Mouse (Mus musculus) ES-E14 (cell line): ENCODE results near the gene Tex14. TPM values are rescaled to one million over a fixed set of nuclear protein-coding genes. Genes with fewer than 3 reads are reported as not detected.
"Not testable (repeated sequence)": the region's sequence is repeated elsewhere in the genome, so short reads cannot be mapped to it uniquely, and the experiment has no call there.

Experiments used
- DNase-seq: peaks from one replicate; pipeline ENCODE4 v3.0.0-alpha.2; 2013; ENCODE audit warnings: low read depth, low spot score
- H3K27ac ChIP-seq: 2 replicates; pipeline ENCODE4 v1.5.1; 2012; ENCODE audit warnings: low read depth, mild to moderate bottlenecking, low read length, moderate library complexity, mixed read lengths; ENCODE audit not compliant: poor library complexity, insufficient read depth, severe bottlenecking
- H3K36me3 ChIP-seq: 2 replicates; pipeline ENCODE4 v1.6.1; 2012; ENCODE audit warnings: mild to moderate bottlenecking, low read length, moderate library complexity, mixed read lengths; ENCODE audit not compliant: control insufficient read depth, poor library complexity, insufficient read depth, severe bottlenecking
- H3K4me1 ChIP-seq, 2 experiments: fragments of 150-350 bp in 1 of 2; sonication (generic) in 1 of 2; 2 replicates each; pipeline ENCODE4 v1.6.1; 2012; ENCODE audit warnings: low read length in 2 of 2, mild to moderate bottlenecking in 1 of 2, mixed read lengths in 1 of 2; ENCODE audit not compliant: control insufficient read depth in 2 of 2, insufficient read depth in 2 of 2, poor library complexity in 1 of 2
- H3K4me3 ChIP-seq, 2 experiments: fragments of 150-350 bp in 1 of 2; sonication (generic) in 1 of 2; 2 replicates each; pipeline ENCODE4 v1.5.1; 2012; ENCODE audit warnings: low read length in 2 of 2, low read depth in 1 of 2, mild to moderate bottlenecking in 1 of 2, mixed read lengths in 1 of 2; ENCODE audit not compliant: insufficient read depth in 1 of 2, poor library complexity in 1 of 2, severe bottlenecking in 1 of 2
- H3K9ac ChIP-seq: 2 replicates; pipeline ENCODE4 v1.6.1; 2012; ENCODE audit warnings: low read depth, mild to moderate bottlenecking, low read length, mixed read lengths; ENCODE audit not compliant: poor library complexity, insufficient read depth, severe bottlenecking
- H3K9me3 ChIP-seq: fragments of 150-350 bp; sonication (generic); 2 replicates; pipeline ENCODE4 v1.6.1; 2012; ENCODE audit warnings: low read depth, mild to moderate bottlenecking, low read length; ENCODE audit not compliant: control insufficient read depth, insufficient read depth
- CHD2 ChIP-seq: IDR thresholded peaks from 2 replicates; pipeline ENCODE4 v1.6.1; 2014; ENCODE audit warnings: mild to moderate bottlenecking, low read depth, low read length, inconsistent platforms
- HCFC1 ChIP-seq: IDR thresholded peaks from 2 replicates; pipeline ENCODE4 v1.6.1; 2012; ENCODE audit warnings: low read length, inconsistent platforms, borderline replicate concordance; ENCODE audit not compliant: insufficient read depth
- MAFK ChIP-seq: IDR thresholded peaks from 2 replicates; pipeline ENCODE4 v1.6.1; 2014; ENCODE audit warnings: mild to moderate bottlenecking, low read depth, low read length, inconsistent platforms; ENCODE audit not compliant: insufficient read depth
- ZC3H11A ChIP-seq: IDR thresholded peaks from 2 replicates; pipeline ENCODE4 v1.6.1; 2012; ENCODE audit warnings: low read depth, mild to moderate bottlenecking, inconsistent platforms, low read length, borderline replicate concordance
- ZNF384 ChIP-seq: IDR thresholded peaks from 2 replicates; pipeline ENCODE4 v1.6.1; 2012; ENCODE audit warnings: low read depth, low read length, inconsistent platforms
- in situ Hi-C, 2 experiments: fragments of 600-800 bp; cut with MboI; formaldehyde crosslinking; loops; one replicate each; pipeline ENCODE4 v1.15.1; 2025; ENCODE audit warnings: low sequenced_read_pairs in 2 of 2, inconsistent platforms in 1 of 2; ENCODE audit not compliant: unreplicated experiment in 2 of 2
- total RNA-seq: library from RNA; depleted of rRNA; stranded (reverse); fragments of 300-350 nt; gene quantifications from 2 replicates; pipeline ENCODE4 v1.2.3, GENCODE M21; 2012

Tex14 gene
- total RNA-seq, 1 experiment, result 11.4 TPM

DNA sequence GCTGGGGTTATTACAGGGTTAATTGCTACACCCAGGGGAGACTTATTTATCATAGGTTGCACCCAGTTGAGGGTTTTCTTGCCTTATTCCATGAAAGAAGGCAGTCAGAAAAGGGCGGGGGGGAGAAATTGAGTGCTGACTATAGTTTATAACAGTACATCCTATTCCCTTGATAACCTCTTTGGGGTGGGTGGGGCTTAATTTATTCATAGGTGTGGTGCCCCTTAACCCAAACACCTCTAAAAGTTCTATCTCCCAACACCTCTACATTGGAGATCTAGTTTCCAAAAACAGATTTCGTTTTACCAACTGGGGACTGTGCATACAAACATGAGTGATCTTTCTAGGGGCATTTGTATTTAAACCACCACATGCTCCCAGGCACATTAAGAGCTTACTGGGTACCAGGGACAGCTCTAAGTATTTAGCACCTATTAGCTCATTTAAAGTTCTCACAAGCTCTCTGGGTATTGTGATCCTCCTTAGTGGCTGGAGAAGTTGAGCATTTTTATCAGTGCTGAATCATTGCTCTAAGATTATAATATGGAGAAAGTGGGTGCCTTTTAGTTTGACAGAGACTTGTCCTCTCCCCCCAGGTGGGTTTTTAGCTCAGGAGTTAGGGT, 23.3 kb downstream of the Tex14 start:
- no peak overlapping the region for H3K9ac ChIP-seq
- in situ Hi-C loops, result no loop called here
- H3K4me1 ChIP-seq, result 0 out of 4 replicates have a peak, but pooled peaks cover 0 to under 1% of the 10 kb centered on the region in 2 experiments
- no peak for DNase-seq
- no peaks in the 10 kb centered on the region for H3K36me3 ChIP-seq
- H3K27ac ChIP-seq, result no peak overlapping the region
- H3K4me3 ChIP-seq, result no peak overlapping the region
- TF ChIP-seq ZNF384 (no peak), CHD2 (no peak), ZC3H11A (no peak), MAFK (no peak), HCFC1 (no peak)
- no peaks in the 10 kb centered on the region for H3K9me3 ChIP-seq

DNA sequence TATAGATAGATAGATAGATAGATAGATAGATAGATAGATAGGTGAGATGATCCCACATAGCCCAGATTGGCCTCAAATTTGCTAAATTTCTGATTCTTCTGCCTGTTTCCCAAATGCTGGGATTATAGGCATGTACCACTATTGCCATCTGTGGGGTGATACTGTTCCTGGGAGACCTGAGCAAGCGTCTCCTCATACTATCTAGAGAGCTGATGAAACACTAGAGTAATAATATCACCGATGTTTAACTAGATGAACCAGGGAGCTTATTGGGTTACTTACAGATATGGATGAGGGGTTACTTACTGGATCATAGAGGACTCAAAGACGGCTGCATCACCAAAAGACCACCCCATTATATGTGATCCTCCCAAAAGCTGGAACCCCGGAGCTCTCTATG, 24.5 kb downstream of the Tex14 start:
- H3K4me3 ChIP-seq, result no peak overlapping the region
- 0 out of 4 replicates have a peak, but pooled peaks cover 0 to 2% of the 10 kb centered on the region in 2 experiments for H3K4me1 ChIP-seq
- no peaks in the 10 kb centered on the region for H3K36me3 ChIP-seq
- DNase-seq, result no peak
- no peak overlapping the region for H3K9ac ChIP-seq
- H3K9me3 ChIP-seq, result no peaks in the 10 kb centered on the region
- TF ChIP-seq ZNF384 (no peak), CHD2 (no peak), MAFK (no peak), ZC3H11A (no peak), HCFC1 (no peak)
- H3K27ac ChIP-seq, result no peak overlapping the region
- in situ Hi-C loops, result no loop called here

- in situ Hi-C loops, result no loop called here
- Histone ChIP-seq H3K9me3 (no peaks in the 10 kb centered on the region), H3K27ac (no peak overlapping the region), H3K4me1 (0 out of 4 replicates have a peak, but pooled peaks cover 0 to 2% of the 10 kb centered on the region in 2 experiments), H3K4me3 (no peak overlapping the region), H3K9ac (no peak overlapping the region), H3K36me3 (no peaks in the 10 kb centered on the region)
- no peak for TF ChIP-seq ZC3H11A
- TF ChIP-seq MAFK, result no peak
- no peak for TF ChIP-seq CHD2
- TF ChIP-seq ZNF384, result no peak
- TF ChIP-seq HCFC1, result no peak
- DNase-seq, result no peak
Observed at GRCm38 (mm10) chr11:87430374-87430773, 25.5 kb downstream of the Tex14 start.

DNA sequence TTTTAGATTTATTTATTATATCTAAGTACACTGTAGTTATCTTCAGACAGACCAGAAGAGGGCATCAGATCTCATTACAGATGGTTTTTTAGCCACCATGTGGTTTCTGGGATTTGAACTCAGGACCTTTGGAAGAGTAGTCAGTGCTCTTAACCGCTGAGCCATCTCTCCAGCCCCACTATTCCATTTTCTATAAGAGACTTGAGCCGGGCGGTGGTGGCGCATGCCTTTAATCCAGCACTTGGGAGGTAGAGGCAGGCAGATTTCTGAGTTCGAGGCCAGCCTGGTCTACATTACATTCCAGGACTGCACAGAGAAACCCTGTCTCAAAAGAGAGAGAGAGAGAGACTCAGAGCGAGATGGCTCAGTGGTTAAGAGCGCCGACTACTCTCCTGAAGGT, 26.9 kb downstream of the Tex14 start:
- H3K4me3 ChIP-seq, H3K27ac ChIP-seq, H3K36me3 ChIP-seq, in situ Hi-C loops, DNase-seq, H3K9ac ChIP-seq, H3K4me1 ChIP-seq, H3K9me3 ChIP-seq: not testable (repeated sequence)

DNA sequence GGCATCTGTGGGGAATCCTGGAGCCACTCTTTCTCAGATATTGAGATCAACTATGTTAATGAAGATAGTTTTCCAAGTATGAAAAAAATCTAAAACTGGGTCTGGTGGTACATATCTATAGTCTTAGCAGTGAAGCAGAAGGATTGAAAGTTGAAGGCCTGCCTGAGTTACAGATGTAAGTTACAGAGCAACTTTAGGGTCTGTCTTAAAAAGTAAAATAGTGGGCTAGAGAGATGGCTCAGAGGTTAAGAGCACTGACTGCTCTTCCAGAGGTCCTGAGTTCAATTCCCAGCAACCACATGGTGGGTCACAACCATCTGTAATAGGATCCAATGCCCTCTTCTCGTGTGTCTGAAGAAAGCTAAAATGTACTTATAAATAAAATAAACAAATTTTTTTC, 27.6 kb downstream of the Tex14 start:
- Histone ChIP-seq H3K9ac (no peak overlapping the region), H3K4me3 (no peak overlapping the region), H3K4me1 (0 out of 4 replicates have a peak, but pooled peaks cover 0 to 2% of the 10 kb centered on the region in 2 experiments), H3K9me3 (no peaks in the 10 kb centered on the region), H3K27ac (no peak overlapping the region), H3K36me3 (no peaks in the 10 kb centered on the region)
- DNase-seq, result no peak
- no peak for TF ChIP-seq CHD2
- no peak for TF ChIP-seq MAFK
- no peak for TF ChIP-seq ZC3H11A
- TF ChIP-seq HCFC1, result no peak
- TF ChIP-seq ZNF384, result no peak
- in situ Hi-C loops, result no loop called here
